Mouse (Mus musculus) CH12.LX (cell line): Measurements from ENCODE around the gene Olfr1202. TPM values are rescaled to one million over a fixed set of nuclear protein-coding genes. Genes with fewer than 3 reads are reported as not detected.

ENCODE experiments used
- DNase-seq: peaks from one replicate; pipeline ENCODE4 v3.0.0-alpha.2; 2013; ENCODE audit errors: extremely low read depth
- H3K27ac ChIP-seq: 2 replicates; pipeline ENCODE4 v1.5.1; 2012; ENCODE audit warnings: low read depth, mild to moderate bottlenecking, control low read depth, moderate library complexity; ENCODE audit not compliant: insufficient read depth
- H3K27me3 ChIP-seq: replicated peaks from 2 replicates; pipeline ENCODE3; 2012; ENCODE audit warnings: inconsistent platforms
- H3K36me3 ChIP-seq, 2 experiments: replicated peaks in 1 of 2; 2 replicates each; pipeline versions ENCODE3 to v1.6.1; 2012; ENCODE audit warnings: inconsistent platforms in 1 of 2, low read length in 1 of 2, mild to moderate bottlenecking in 1 of 2, mixed read lengths in 1 of 2, moderate library complexity in 1 of 2; ENCODE audit not compliant: control insufficient read depth in 1 of 2, insufficient read depth in 1 of 2
- H3K4me1 ChIP-seq, 2 experiments: 2 replicates each; pipeline ENCODE4 v1.6.1; 2012; ENCODE audit warnings: inconsistent platforms in 1 of 2, moderate library complexity in 1 of 2; ENCODE audit not compliant: insufficient read depth in 2 of 2, control insufficient read depth in 1 of 2
- H3K4me2 ChIP-seq: 2 replicates; pipeline ENCODE4 v1.6.1; 2012; ENCODE audit warnings: low read depth, mild to moderate bottlenecking, control low read depth; ENCODE audit not compliant: poor library complexity, insufficient read depth, severe bottlenecking
- H3K4me3 ChIP-seq, 3 experiments: fragments of 150-350 bp in 1 of 3; sonication (generic) in 1 of 3; replicated peaks in 1 of 3; 2 replicates each; pipeline versions ENCODE3 to v1.5.1; 2011 to 2012; ENCODE audit warnings: low read depth in 2 of 3, low read length in 2 of 3, mild to moderate bottlenecking in 2 of 3, moderate library complexity in 2 of 3, control low read depth in 1 of 3, improper control_type of control experiment in 1 of 3, inconsistent platforms in 1 of 3, mixed read lengths in 1 of 3; ENCODE audit not compliant: poor library complexity in 1 of 3
- H3K79me2 ChIP-seq: replicated peaks from 2 replicates; pipeline ENCODE4 v1.6.1; 2012; ENCODE audit warnings: mild to moderate bottlenecking, moderate library complexity; ENCODE audit not compliant: control insufficient read depth, poor library complexity, insufficient read depth, severe bottlenecking; ENCODE audit errors: extremely low read depth
- H3K9ac ChIP-seq: 2 replicates; pipeline ENCODE4 v1.6.1; 2012; ENCODE audit warnings: low read depth, mild to moderate bottlenecking, control low read depth, moderate library complexity; ENCODE audit not compliant: insufficient read depth
- H3K9me3 ChIP-seq: replicated peaks from 2 replicates; pipeline ENCODE3; 2012; ENCODE audit warnings: low read length, inconsistent platforms, mixed read lengths
- CHD1 ChIP-seq: IDR thresholded peaks from 2 replicates; pipeline ENCODE4 v1.6.1; 2012; ENCODE audit warnings: low read depth, low read length, improper control_type of control experiment, inconsistent platforms
- CHD2 ChIP-seq: IDR thresholded peaks from 2 replicates; pipeline ENCODE4 v1.6.1; 2011; ENCODE audit warnings: low read length, improper control_type of control experiment
- CTCF ChIP-seq, 2 experiments: IDR thresholded peaks in 1 of 2; conservative IDR thresholded peaks in 1 of 2; 2 replicates each; pipeline ENCODE4 v1.5.1; 2011 to 2012; ENCODE audit warnings: low read depth in 2 of 2, low read length in 2 of 2, improper control_type of control experiment in 1 of 2, inconsistent platforms in 1 of 2, mild to moderate bottlenecking in 1 of 2, moderate library complexity in 1 of 2
- E2F4 ChIP-seq: IDR thresholded peaks from 2 replicates; pipeline ENCODE4 v1.6.1; 2011; ENCODE audit warnings: low read depth, low read length, improper control_type of control experiment; ENCODE audit not compliant: insufficient replicate concordance
- EP300 ChIP-seq: IDR thresholded peaks from 2 replicates; pipeline ENCODE4 v1.6.1; 2011; ENCODE audit warnings: low read length, improper control_type of control experiment
- HCFC1 ChIP-seq: IDR thresholded peaks from 2 replicates; pipeline ENCODE4 v1.6.1; 2012; ENCODE audit warnings: low read depth, mild to moderate bottlenecking, inconsistent platforms, low read length, improper control_type of control experiment
- JUND ChIP-seq: conservative IDR thresholded peaks from 2 replicates; pipeline ENCODE4 v1.6.1; 2011; ENCODE audit warnings: low read depth, low read length, improper control_type of control experiment
- MAFK ChIP-seq: IDR thresholded peaks from 2 replicates; pipeline ENCODE4 v1.6.1; 2011; ENCODE audit warnings: low read length, improper control_type of control experiment; ENCODE audit not compliant: insufficient replicate concordance
- MEF2A ChIP-seq: IDR thresholded peaks from 2 replicates; pipeline ENCODE4 v1.6.1; 2014; ENCODE audit warnings: low read depth, mild to moderate bottlenecking, inconsistent platforms, low read length, improper control_type of control experiment, borderline replicate concordance
- NRF1 ChIP-seq: IDR thresholded peaks from 2 replicates; pipeline ENCODE4 v1.6.1; 2014; ENCODE audit warnings: low read depth, mild to moderate bottlenecking, inconsistent platforms, low read length, improper control_type of control experiment, moderate library complexity
- PAX5 ChIP-seq: IDR thresholded peaks from 2 replicates; pipeline ENCODE4 v1.6.1; 2012; ENCODE audit warnings: low read length, inconsistent platforms, mixed read lengths
- RCOR1 ChIP-seq: conservative IDR thresholded peaks from 2 replicates; pipeline ENCODE4 v1.6.1; 2012; ENCODE audit warnings: low read depth, mild to moderate bottlenecking, inconsistent platforms, low read length, improper control_type of control experiment
- SMC3 ChIP-seq: IDR thresholded peaks from 2 replicates; pipeline ENCODE4 v1.6.1; 2011; ENCODE audit warnings: low read depth, low read length, improper control_type of control experiment
- TBP ChIP-seq: conservative IDR thresholded peaks from 2 replicates; pipeline ENCODE4 v1.6.1; 2011; ENCODE audit warnings: low read depth, low read length, improper control_type of control experiment
- USF2 ChIP-seq: conservative IDR thresholded peaks from 2 replicates; pipeline ENCODE4 v1.6.1; 2011; ENCODE audit warnings: low read depth, low read length, improper control_type of control experiment
- dilution Hi-C: fragments of 300-500 bp; cut with MboI; formaldehyde crosslinking; loops from 2 replicates; pipeline ENCODE4 v1.14.3; 2020; ENCODE audit warnings: low sequenced_read_pairs; ENCODE audit not compliant: extremely low pct_unique_long_range_greater_than_20kb, extremely low pct_ligation_motif_present
- in situ Hi-C: fragments of 300-500 bp; cut with MboI; formaldehyde crosslinking; loops from 3 replicates; pipeline ENCODE4 v1.14.3; 2019; ENCODE audit warnings: low sequenced_read_pairs, low pct_ligation_motif_present, low pct_unique_long_range_greater_than_20kb, mixed read lengths
- polyA plus RNA-seq: library from polyadenylated mRNA; unstranded; fragments of >175 nt; gene quantifications from 2 replicates; pipeline ENCODE4 v1.2.1, GENCODE M21; 2012; ENCODE audit warnings: low read depth; ENCODE audit not compliant: insufficient read length
- total RNA-seq, 2 experiments: library from RNA; depleted of rRNA; stranded (reverse); fragments of 300-350 nt in 1 of 2; fragments of >200 nt in 1 of 2; gene quantifications; 2 replicates each; pipeline ENCODE4 v1.2.3; 2012 to 2014

The Olfr1202 gene
- total and polyA plus RNA-seq, 3 experiments = not detected

DNA sequence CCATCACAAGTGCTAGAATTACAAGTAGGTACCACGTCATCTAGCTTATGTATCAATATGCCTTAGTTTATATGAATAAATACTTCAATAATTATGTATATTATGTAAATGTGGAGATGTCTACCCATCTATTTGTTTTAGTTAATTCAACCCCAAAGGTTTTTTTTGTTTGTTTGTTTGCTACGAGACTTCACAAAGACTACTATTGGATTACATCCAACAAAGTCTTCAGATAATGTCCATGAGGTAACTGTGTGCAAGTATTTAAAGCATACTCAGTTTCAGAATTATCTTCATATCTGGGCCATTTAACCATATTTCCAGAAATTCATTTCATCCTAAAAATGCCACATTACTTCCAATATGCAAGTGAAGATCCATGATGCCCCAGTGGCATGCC, 15.1 kb downstream of the Olfr1202 start, which contains the start of gene Olfr1205:
Gene Olfr1205, plus strand, starts transcription at position 301 of the 400 bp plus-strand sequence.
- dilution Hi-C loops (no loop called here), in situ Hi-C loops (no loop called here)
- Histone ChIP-seq H3K4me3 (no peak within 1 kb of the TSS), H3K79me2 (no peaks in the 10 kb centered on the region), H3K9ac (no peak within 1 kb of the TSS), H3K9me3 (peaks cover 17% of the 10 kb centered on the region), H3K27me3 (no peaks in the 10 kb centered on the region), H3K4me2 (no peak within 1 kb of the TSS), H3K4me1 (no peaks in the 10 kb centered on the region), H3K36me3 (no peaks in the 10 kb centered on the region), H3K27ac (no peak within 1 kb of the TSS)
- no peak for DNase-seq
- no peak for TF ChIP-seq CHD1
- TF ChIP-seq MAFK = no peak
- TF ChIP-seq HCFC1 = no peak
- TF ChIP-seq PAX5 = no peak
- no peak for TF ChIP-seq NRF1

GRCm38 (mm10) chr2:88838477-88838876, 24.2 kb downstream of the Olfr1202 start:
- Histone ChIP-seq H3K4me3 (no peak overlapping the region), H3K79me2 (no peaks in the 10 kb centered on the region), H3K27ac (no peak overlapping the region), H3K4me2 (no peak overlapping the region), H3K9me3 (no peaks in the 10 kb centered on the region), H3K36me3 (no peaks in the 10 kb centered on the region)
- dilution Hi-C loops = no loop called here
- TF ChIP-seq CHD1 = no peak
- TF ChIP-seq SMC3 = no peak
- no peak for TF ChIP-seq HCFC1
- TF ChIP-seq CHD2 = no peak
- TF ChIP-seq MEF2A = no peak
- TF ChIP-seq E2F4 = no peak
- no peak for TF ChIP-seq TBP
- no peak for TF ChIP-seq MAFK
- no peak for TF ChIP-seq JUND
- TF ChIP-seq USF2 = no peak
- no peak for TF ChIP-seq RCOR1
- TF ChIP-seq, all 38 proteins: peak for 0
- in situ Hi-C loops = no loop called here
- Histone ChIP-seq H3K27me3 (no peaks in the 10 kb centered on the region), H3K4me1 (no peaks in the 10 kb centered on the region), H3K9ac (no peak overlapping the region)
- DNase-seq = no peak

DNA sequence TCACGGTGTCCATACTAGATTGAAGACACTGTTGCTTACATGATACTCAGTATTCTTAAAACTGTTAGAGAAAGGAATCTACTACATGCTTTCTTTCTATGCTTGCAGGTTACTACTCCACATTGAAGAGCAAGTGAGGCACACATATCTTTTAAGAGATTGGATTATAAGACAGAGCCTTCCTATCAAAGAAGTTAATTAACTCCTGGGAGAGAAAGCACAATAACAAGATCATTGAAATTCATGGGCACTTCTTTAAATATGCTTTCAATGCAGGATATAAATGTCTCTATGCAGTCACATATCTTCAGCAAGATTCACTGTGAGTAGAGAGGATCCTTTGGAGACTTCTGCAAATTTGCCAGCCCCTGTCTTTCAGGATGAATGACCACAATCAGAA, 34.7 kb downstream of the Olfr1202 start, which contains the start of gene Olfr1204:
Gene Olfr1204, plus strand, starts transcription at position 301 of the 400 bp plus-strand sequence.
- Histone ChIP-seq H3K4me2 (no peak within 1 kb of the TSS), H3K27ac (no peak within 1 kb of the TSS), H3K27me3 (no peaks in the 10 kb centered on the region), H3K9ac (no peak within 1 kb of the TSS), H3K9me3 (peaks cover 7% of the 10 kb centered on the region), H3K36me3 (no peaks in the 10 kb centered on the region), H3K4me1 (no peaks in the 10 kb centered on the region), H3K4me3 (no peak within 1 kb of the TSS), H3K79me2 (no peaks in the 10 kb centered on the region)
- dilution Hi-C loops (no loop called here), in situ Hi-C loops (no loop called here)
- no peak for DNase-seq
- TF ChIP-seq CTCF (conservative IDR thresholded peaks at IDR 0.05 in 1 of 2, IDR thresholded peaks at IDR 0.05 in 1 of 2; ENCODE audit: low read depth in 2 of 2, low read length in 2 of 2) (no peak), EP300 (no peak), CHD2 (no peak), E2F4 (no peak)
